Mouse (Mus musculus) E14TG2a.4 (cell line): ENCODE measurements around the gene Abt1.
"Not testable (repeated sequence)": the region's sequence is repeated elsewhere in the genome, so short reads cannot be mapped to it uniquely, and the experiment has no call there.

Experiments
- H3K27me3 ChIP-seq: 2 replicates; pipeline ENCODE4 v1.6.1; 2014; ENCODE audit warnings: low read length, control low read depth; ENCODE audit not compliant: insufficient read depth
- H3K36me3 ChIP-seq: 2 replicates; pipeline ENCODE4 v1.6.1; 2014; ENCODE audit warnings: low read length, control low read depth; ENCODE audit not compliant: insufficient read depth
- H3K4me1 ChIP-seq: replicated peaks from 2 replicates; pipeline ENCODE4 v1.6.1; 2014; ENCODE audit warnings: low read depth, low read length, control low read depth
- H3K4me3 ChIP-seq: replicated peaks from 2 replicates; pipeline ENCODE4 v1.5.1; 2014; ENCODE audit warnings: mild to moderate bottlenecking, low read length
- H3K9me3 ChIP-seq: 2 replicates; pipeline ENCODE4 v1.6.1; 2014; ENCODE audit warnings: low read length, control low read depth
- CTCF ChIP-seq: conservative IDR thresholded peaks from 2 replicates; pipeline ENCODE4 v1.5.1; 2014; ENCODE audit warnings: low read length
- NANOG ChIP-seq: IDR thresholded peaks from 2 replicates; pipeline ENCODE4 v1.6.1; 2014; ENCODE audit warnings: borderline replicate concordance, low read length, mixed read lengths
- POU5F1 ChIP-seq: IDR thresholded peaks from 2 replicates; pipeline ENCODE4 v1.6.1; 2014; ENCODE audit warnings: low read length, borderline replicate concordance

Abt1 gene

GRCm38 (mm10) chr13:23412630-23413521 lies 10.8 kb downstream of the Abt1 start:
- no peaks in the 10 kb centered on the region for H3K9me3 ChIP-seq
- H3K4me3 ChIP-seq = peak overlapping the region; percentile 82
- H3K4me1 ChIP-seq = peaks cover 47% of the 10 kb centered on the region
- peaks cover 33% of the 10 kb centered on the region for H3K27me3 ChIP-seq
- H3K36me3 ChIP-seq = peaks cover 8% of the 10 kb centered on the region
- TF ChIP-seq POU5F1 = no peak
- TF ChIP-seq NANOG = no peak
- no peak for TF ChIP-seq CTCF

GRCm38 (mm10) chr13:23412211-23412629 lies 11.4 kb downstream of the Abt1 start:
- Histone ChIP-seq H3K4me1 (peaks cover 47% of the 10 kb centered on the region), H3K27me3 (peaks cover 34% of the 10 kb centered on the region), H3K4me3 (peak overlapping the region; percentile 82), H3K9me3 (no peaks in the 10 kb centered on the region), H3K36me3 (peaks cover 6% of the 10 kb centered on the region; the same call in 1 of the 2 replicates)
- TF ChIP-seq NANOG (no peak), POU5F1 (peak; percentile 43; the same call in 1 of the 2 replicates)

- TF ChIP-seq CTCF (peak; percentile 23), NANOG (no peak)
- Histone ChIP-seq H3K4me1 (peaks cover 42% of the 10 kb centered on the region), H3K27me3 (peaks cover 37% of the 10 kb centered on the region), H3K9me3 (no peaks in the 10 kb centered on the region), H3K4me3 (peak overlapping the region; percentile 82), H3K36me3 (peaks cover under 1% of the 10 kb centered on the region; the same call in 1 of the 2 replicates)
Observed at GRCm38 (mm10) chr13:23411311-23412210, 12.1 kb downstream of the Abt1 start.

GRCm38 (mm10) chr13:23410632-23411031 lies 13.0 kb downstream of the Abt1 start:
- no peak for TF ChIP-seq NANOG
- no peak for TF ChIP-seq POU5F1
- TF ChIP-seq CTCF = no peak
- Histone ChIP-seq H3K4me1 (peaks cover 32% of the 10 kb centered on the region), H3K36me3 (no peaks in the 10 kb centered on the region), H3K9me3 (no peaks in the 10 kb centered on the region), H3K4me3 (peak overlapping the region; percentile 82), H3K27me3 (peaks cover 37% of the 10 kb centered on the region)

- Histone ChIP-seq H3K4me1 (peaks cover 18% of the 10 kb centered on the region), H3K36me3 (no peaks in the 10 kb centered on the region), H3K4me3 (peak overlapping the region; percentile 81), H3K9me3 (no peaks in the 10 kb centered on the region), H3K27me3 (peaks cover 15% of the 10 kb centered on the region)
- TF ChIP-seq NANOG = no peak
- no peak for TF ChIP-seq POU5F1
- no peak for TF ChIP-seq CTCF
Observed at GRCm38 (mm10) chr13:23402626-23403025, 21.0 kb downstream of the Abt1 start.

GRCm38 (mm10) chr13:23401683-23402527 lies 21.8 kb downstream of the Abt1 start:
- Histone ChIP-seq H3K27me3 (peaks cover 16% of the 10 kb centered on the region), H3K4me3 (peak overlapping the region; percentile 81), H3K4me1 (peaks cover 18% of the 10 kb centered on the region), H3K9me3 (no peaks in the 10 kb centered on the region), H3K36me3 (no peaks in the 10 kb centered on the region)
- TF ChIP-seq NANOG (no peak; the same call in 1 of the 2 replicates), POU5F1 (no peak), CTCF (peak; percentile 99)

GRCm38 (mm10) chr13:23400771-23401682 lies 22.6 kb downstream of the Abt1 start:
- H3K4me3 ChIP-seq = peak overlapping the region; percentile 81
- peaks cover 18% of the 10 kb centered on the region for H3K4me1 ChIP-seq
- peaks cover 23% of the 10 kb centered on the region for H3K27me3 ChIP-seq
- no peaks in the 10 kb centered on the region for H3K36me3 ChIP-seq
- no peaks in the 10 kb centered on the region for H3K9me3 ChIP-seq
- TF ChIP-seq POU5F1 (peak; percentile 85; the same call in 1 of the 2 replicates), CTCF (no peak)

GRCm38 (mm10) chr13:23396913-23397312 lies 26.8 kb downstream of the Abt1 start:
- Histone ChIP-seq H3K4me3 (peak overlapping the region; percentile 78), H3K4me1 (peaks cover 15% of the 10 kb centered on the region), H3K27me3 (peaks cover 49% of the 10 kb centered on the region)
- not testable (repeated sequence) for H3K9me3 ChIP-seq, H3K36me3 ChIP-seq
